Mouse (Mus musculus) embryonic facial prominence, embryonic 13.5 days (tissue): Measurements from ENCODE around the gene Gm9999. TPM values are rescaled to one million over a fixed set of nuclear protein-coding genes. Genes with fewer than 3 reads are reported as not detected.
A peak's percentile ranks its signal among the peaks of the same experiment; 100 is the strongest.

Experiments used
- ATAC-seq: fragments of 200-750 bp; cut with Nextera tagmentation; 2 replicates; pipeline ENCODE4 v1.8.0; 2017; ENCODE audit warnings: low read depth; ENCODE audit not compliant: insufficient number of reproducible peaks, insufficient read depth, low FRiP score, low TSS enrichment
- H3K27ac ChIP-seq: fragments of 300-500 bp; sonication (generic); 2 replicates; pipeline ENCODE4 v1.5.1; 2015; ENCODE audit warnings: moderate library complexity, mild to moderate bottlenecking, inconsistent platforms
- H3K27me3 ChIP-seq: fragments of 300-500 bp; sonication (generic); 2 replicates; pipeline ENCODE4 v1.6.1; 2015; ENCODE audit warnings: mild to moderate bottlenecking, inconsistent platforms
- H3K36me3 ChIP-seq: fragments of 300-500 bp; sonication (generic); 2 replicates; pipeline ENCODE4 v1.6.1; 2015; ENCODE audit warnings: mild to moderate bottlenecking, inconsistent platforms
- H3K4me1 ChIP-seq: fragments of 300-500 bp; sonication (generic); 2 replicates; pipeline ENCODE4 v1.6.1; 2015; ENCODE audit warnings: inconsistent platforms
- H3K4me2 ChIP-seq: fragments of 300-500 bp; sonication (generic); 2 replicates; pipeline ENCODE4 v1.6.1; 2015; ENCODE audit warnings: moderate library complexity, mild to moderate bottlenecking, inconsistent platforms
- H3K4me3 ChIP-seq: fragments of 300-500 bp; sonication (generic); 2 replicates; pipeline ENCODE4 v1.5.1; 2015; ENCODE audit warnings: mild to moderate bottlenecking, inconsistent platforms
- H3K9ac ChIP-seq: fragments of 300-500 bp; sonication (generic); 2 replicates; pipeline ENCODE4 v1.6.1; 2015; ENCODE audit warnings: mild to moderate bottlenecking, inconsistent platforms
- H3K9me3 ChIP-seq: fragments of 300-500 bp; sonication (generic); 2 replicates; pipeline ENCODE4 v1.6.1; 2016; ENCODE audit warnings: inconsistent platforms
- WGBS: fragments of 180-500 bp; shearing (Covaris S2); methylation state at CpG from one replicate; pipeline ENCODE4 v1.1.7; 2015; ENCODE audit warnings: mixed read lengths; 5-methylcytosine and 5-hydroxymethylcytosine counted together
- polyA plus RNA-seq: library from polyadenylated mRNA; unstranded; fragments of >200 nt; fragmentation: Nextera tagmentation; extraction: Ambion mirVana; gene quantifications from 2 replicates; pipeline ENCODE4 v1.2.1, GENCODE M21; 2015

Gene Gm9999
- polyA plus RNA-seq, 1 experiment from 2014 or later, result not detected

DNA sequence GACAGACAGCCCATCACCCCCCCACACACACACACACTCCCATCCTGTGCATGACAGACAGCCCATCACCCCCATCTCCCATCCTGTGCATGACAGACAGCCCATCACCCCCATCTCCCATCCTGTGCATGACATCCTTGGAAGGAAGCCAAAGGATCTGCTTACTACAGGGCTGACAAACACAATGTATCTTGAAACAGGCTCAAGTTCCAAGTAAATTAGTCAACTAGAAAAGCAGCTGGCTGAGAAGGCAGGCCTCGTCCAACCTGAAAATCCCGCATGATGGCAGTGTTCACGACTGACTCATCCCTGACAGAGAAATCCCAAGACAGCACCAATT is 17.2 kb downstream of the Gm9999 start:
- Histone ChIP-seq H3K4me1 (peaks cover 45% of the 10 kb centered on the region), H3K4me3 (no peak overlapping the region), H3K4me2 (no peak overlapping the region), H3K9me3 (no peaks in the 10 kb centered on the region), H3K36me3 (peaks cover 36% of the 10 kb centered on the region), H3K27ac (peak overlapping the region; percentile 62; the same call in 1 of the 2 replicates), H3K9ac (no peak overlapping the region), H3K27me3 (no peaks in the 10 kb centered on the region)
- 30% methylated on average over 3 of the region's 3 CpGs for WGBS
- peak; percentile 90 for ATAC-seq

DNA sequence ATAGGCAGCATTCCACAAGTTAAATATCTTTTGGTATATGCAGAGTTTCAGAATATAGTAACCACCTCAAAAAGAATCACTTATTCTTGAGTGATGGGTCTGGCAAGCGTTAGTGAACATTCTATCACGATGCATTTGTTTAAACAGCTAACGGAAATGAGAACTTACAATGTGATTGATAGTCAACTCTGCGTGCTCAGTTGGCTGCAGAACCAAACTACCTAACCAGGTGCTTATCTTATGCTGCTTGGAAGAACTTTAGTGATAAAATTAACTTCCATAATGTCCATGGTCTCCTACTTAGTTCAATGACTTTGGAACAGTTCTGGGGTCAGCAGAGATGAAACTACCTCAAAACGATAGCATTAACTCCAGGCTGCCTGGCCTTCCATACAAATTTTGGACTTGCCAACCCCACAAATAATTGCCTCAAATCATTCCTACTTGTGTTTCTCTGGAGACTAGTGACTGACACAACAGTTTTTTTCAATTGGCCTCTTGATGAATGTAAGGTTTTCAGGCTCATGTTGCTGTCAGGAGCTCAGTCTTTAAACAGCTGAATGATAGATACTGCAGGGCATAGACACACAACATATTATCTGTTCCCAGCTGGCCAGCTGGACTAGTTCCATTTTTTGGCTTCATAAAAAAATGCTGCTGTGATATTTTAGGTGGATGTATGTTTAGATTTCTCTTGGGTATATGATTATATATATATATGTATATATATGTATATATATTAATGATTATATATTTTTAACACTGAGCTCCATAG is 17.9 kb downstream of the Gm9999 start:
- peaks cover 30% of the 10 kb centered on the region for H3K36me3 ChIP-seq
- peak overlapping the region; percentile 49; the same call in 1 of the 2 replicates for H3K27ac ChIP-seq
- peaks cover 47% of the 10 kb centered on the region for H3K4me1 ChIP-seq
- no peak overlapping the region for H3K4me3 ChIP-seq
- no peak overlapping the region for H3K4me2 ChIP-seq
- no peaks in the 10 kb centered on the region for H3K9me3 ChIP-seq
- no peak overlapping the region for H3K9ac ChIP-seq
- no peaks in the 10 kb centered on the region for H3K27me3 ChIP-seq
- 74% methylated on average over 5 of the region's 5 CpGs for WGBS
- no peak for ATAC-seq

DNA sequence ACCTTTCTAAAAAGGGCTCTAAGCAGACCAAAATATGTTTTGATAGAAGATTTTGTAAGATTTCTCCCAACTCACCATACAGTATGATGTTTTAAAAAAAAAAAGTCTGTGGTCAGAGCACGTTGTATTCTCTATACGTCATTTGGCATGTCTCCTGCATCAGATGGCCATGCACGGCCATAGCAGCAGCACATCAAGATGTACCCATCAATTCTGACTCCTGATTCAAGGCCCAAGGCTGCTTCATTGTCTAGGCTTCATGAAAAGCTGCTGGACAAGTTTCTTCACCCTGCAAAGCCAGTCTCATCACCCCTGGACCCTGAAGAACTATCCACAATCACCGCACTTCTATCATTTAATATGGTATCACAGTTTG is 18.5 kb downstream of the Gm9999 start:
- ATAC-seq, result no peak
- peaks cover 52% of the 10 kb centered on the region for H3K4me1 ChIP-seq
- H3K36me3 ChIP-seq, result peaks cover 25% of the 10 kb centered on the region
- no peaks in the 10 kb centered on the region for H3K9me3 ChIP-seq
- peak overlapping the region; percentile 34 for H3K4me2 ChIP-seq
- no peak overlapping the region for H3K4me3 ChIP-seq
- 36% methylated on average over 4 of the region's 4 CpGs for WGBS
- H3K27ac ChIP-seq, result peak overlapping the region; percentile 83
- no peak overlapping the region for H3K9ac ChIP-seq
- H3K27me3 ChIP-seq, result no peaks in the 10 kb centered on the region

DNA sequence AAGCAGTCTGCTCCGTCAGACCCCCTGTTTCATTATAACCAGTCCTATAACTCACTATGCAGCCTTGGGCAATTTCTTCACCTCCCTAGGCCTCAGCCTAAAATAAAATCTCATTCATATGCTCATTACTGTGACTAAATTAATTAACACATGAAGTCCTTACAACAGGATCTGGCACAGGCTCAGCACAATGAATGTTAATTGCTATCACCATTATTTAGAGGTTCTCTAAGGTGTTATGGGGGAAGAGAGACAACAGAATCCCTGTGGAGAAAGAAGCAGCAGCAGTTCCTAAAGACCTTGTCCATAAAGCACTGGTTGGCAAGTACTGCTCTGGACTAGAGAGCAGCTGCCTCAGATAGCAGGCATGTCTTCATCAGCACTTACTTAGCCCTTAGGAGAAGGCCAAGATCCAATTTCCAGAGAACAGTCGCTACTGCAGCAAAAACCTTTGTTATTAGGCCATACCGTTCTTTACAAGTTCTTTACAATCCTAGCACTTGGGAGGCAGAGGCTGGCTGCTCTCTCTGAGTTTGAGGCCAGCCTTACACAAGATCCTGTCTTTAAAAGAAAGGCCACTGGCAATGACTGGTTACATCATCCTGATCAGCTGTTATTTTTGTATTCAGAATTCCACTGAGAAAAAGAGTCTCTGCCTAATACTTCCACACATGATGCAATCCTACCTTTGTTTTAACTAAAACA is 20.2 kb downstream of the Gm9999 start:
- Histone ChIP-seq H3K4me2 (no peak overlapping the region), H3K27ac (peak overlapping the region; percentile 23; the same call in 1 of the 2 replicates), H3K36me3 (peaks cover 8% of the 10 kb centered on the region), H3K4me3 (no peak overlapping the region), H3K4me1 (peaks cover 56% of the 10 kb centered on the region), H3K27me3 (no peaks in the 10 kb centered on the region), H3K9me3 (no peaks in the 10 kb centered on the region), H3K9ac (peak overlapping the region; percentile 33; the same call in 1 of the 2 replicates)
- no peak for ATAC-seq
- WGBS, result 33% methylated on average over 3 of the region's 3 CpGs

DNA sequence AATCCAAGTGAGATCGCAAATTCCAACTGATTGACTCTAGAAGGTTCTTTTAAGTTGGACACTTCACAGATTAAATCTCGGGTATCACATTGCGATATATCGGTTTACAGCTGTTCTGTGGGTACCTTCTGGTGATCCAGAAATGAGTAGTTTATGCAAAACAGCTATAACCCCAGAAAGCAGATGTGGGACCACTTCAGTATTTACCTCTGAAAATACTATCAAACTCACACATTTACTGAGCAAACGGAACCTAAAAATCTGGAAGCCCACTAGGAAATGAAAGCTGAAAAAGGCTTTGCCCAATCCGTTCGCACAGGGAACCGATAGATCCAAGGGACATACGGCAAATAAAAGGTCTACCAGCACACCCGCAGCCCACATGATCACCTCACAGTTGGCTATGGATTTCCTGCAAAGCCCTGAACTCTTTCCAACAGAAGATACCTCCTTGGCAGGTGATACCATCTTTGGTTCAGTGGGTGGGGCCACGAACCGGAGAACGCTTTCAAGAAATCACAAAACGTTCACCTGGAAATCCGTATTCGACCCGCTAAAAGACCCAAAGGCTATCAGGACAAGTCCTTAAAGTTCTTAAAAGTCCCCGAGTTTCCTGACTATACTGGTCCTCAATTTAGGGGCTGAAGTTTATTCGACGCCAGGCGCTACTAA is 23.9 kb downstream of the Gm9999 start:
- no peaks in the 10 kb centered on the region for H3K9me3 ChIP-seq
- peak overlapping the region; percentile 92 for H3K27ac ChIP-seq
- WGBS, result 16% methylated on average over 21 of the region's 21 CpGs

DNA sequence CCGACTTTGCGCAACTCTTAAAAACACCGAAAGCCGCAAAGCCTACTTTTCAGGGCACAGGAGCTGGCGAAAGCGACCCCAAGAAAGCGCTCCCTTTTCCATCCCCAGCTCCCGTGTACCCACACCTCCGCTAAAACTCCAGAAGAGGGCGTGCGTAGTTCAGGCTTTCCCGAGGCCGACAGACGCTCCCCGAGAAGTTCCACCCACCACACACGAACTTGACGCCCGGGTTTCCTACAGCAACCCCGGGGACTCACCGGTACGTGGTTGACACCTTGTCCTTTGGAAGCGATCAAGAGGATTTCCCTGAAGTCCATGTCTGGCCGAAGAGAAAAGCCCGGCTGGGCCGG is 24.4 kb downstream of the Gm9999 start:
- peak; percentile 65 for ATAC-seq
- H3K9me3 ChIP-seq, result no peaks in the 10 kb centered on the region
- under 1% methylated on average over 25 of the region's 25 CpGs for WGBS
- no peaks in the 10 kb centered on the region for H3K27me3 ChIP-seq
- H3K36me3 ChIP-seq, result no peaks in the 10 kb centered on the region
- H3K27ac ChIP-seq, result peak overlapping the region; percentile 92
- H3K4me3 ChIP-seq, result peak overlapping the region; percentile 74
- peaks cover 41% of the 10 kb centered on the region for H3K4me1 ChIP-seq
- peak overlapping the region; percentile 88 for H3K4me2 ChIP-seq
- peak overlapping the region; percentile 83 for H3K9ac ChIP-seq

More for the DNA sequence above, 23.9 kb downstream of the Gm9999 start:
- Histone ChIP-seq H3K4me3 (peak overlapping the region; percentile 74), H3K36me3 (no peaks in the 10 kb centered on the region), H3K4me2 (peak overlapping the region; percentile 88), H3K4me1 (peaks cover 46% of the 10 kb centered on the region), H3K9ac (peak overlapping the region; percentile 83), H3K27me3 (no peaks in the 10 kb centered on the region)
- ATAC-seq, result no peak

DNA sequence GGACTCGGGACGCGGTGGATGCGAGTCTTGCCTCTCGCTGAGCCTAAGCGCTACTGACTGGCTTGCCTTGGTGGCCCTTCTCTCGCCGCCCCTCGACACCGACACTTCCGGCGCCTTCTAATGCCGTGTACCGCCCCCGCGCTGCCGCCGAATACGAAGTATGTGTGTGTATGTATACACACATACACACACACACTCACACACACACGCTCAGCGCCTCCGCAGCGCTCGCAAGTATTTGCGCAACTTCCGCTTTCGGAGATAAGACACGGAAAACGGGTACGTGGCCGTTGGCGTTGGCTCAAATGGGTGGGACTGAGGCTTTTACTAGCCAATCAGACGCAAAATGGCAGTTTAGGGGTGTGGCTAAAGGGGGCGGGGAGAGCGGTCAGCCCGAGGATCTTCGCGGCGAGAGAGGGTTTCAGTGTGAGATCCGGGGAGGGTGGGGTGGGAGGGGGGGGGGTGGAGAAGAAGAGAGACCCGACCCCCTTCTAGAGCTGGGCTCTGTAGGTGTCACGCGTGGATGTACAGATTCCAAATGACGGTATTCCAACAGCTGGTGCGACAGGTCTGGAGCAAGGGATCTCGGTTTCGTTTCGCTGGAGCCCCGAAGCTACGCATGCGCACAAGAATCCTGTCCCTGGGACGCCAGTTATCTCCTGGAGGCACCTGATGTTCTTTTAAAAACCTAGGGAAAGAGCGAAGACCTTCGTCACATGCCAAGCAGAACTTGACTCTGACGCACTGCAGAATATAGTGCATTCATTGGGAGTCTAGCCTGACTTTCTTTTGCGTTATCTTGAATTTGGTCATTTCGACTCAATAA is 25.0 kb downstream of the Gm9999 start, which contains the start of gene Spty2d1:
Gene Spty2d1 (minus strand): TSS at position 244 of the 826 bp plus-strand sequence.
- H3K4me2 ChIP-seq, result peak within 1 kb of the TSS; percentile 88
- no peaks in the 10 kb centered on the region for H3K27me3 ChIP-seq
- peak within 1 kb of the TSS; percentile 83 for H3K9ac ChIP-seq
- peaks cover 35% of the 10 kb centered on the region for H3K4me1 ChIP-seq
- H3K36me3 ChIP-seq, result no peaks in the 10 kb centered on the region
- H3K27ac ChIP-seq, result peak within 1 kb of the TSS; percentile 92
- H3K9me3 ChIP-seq, result no peaks in the 10 kb centered on the region
- whole genome bisulfite sequencing, result 1% methylated on average over 57 of the region's 57 CpGs
- peak; percentile 94 for ATAC-seq
- peak within 1 kb of the TSS; percentile 74 for H3K4me3 ChIP-seq

DNA sequence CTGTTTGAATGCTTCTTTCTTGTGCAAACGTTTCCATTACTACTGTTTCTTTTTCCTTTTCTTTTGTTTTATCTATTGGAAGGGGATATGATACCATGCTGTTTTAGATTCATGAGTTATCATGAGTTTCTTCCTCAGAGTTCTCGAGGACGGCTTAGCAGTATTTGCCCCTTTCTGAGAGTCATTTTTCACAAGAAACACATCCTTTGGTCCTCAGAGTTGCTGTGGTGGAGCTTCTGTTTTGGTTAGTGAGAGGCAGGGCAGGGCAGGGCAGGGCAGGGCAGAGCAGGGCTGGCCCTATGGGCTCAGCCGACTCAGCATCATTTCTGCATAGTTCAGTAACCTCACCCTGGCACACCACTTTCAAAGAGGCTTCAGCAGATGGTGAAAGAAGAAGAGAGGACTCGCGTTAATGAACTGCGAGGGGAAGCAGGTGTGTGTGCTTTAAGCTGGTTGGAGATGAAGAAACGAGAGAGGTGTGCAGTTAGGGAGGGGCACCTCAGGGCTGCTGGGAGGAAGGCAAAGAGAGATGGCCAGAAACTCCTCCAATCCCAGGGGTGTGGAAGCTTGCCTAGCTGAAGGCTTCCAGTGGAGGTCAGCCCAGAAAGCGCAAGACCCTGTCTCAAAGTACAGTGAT is 29.9 kb downstream of the Gm9999 start:
- Histone ChIP-seq H3K9me3 (no peaks in the 10 kb centered on the region), H3K4me3 (no peak overlapping the region), H3K4me1 (peaks cover 19% of the 10 kb centered on the region), H3K4me2 (no peak overlapping the region), H3K27ac (no peak overlapping the region), H3K36me3 (no peaks in the 10 kb centered on the region), H3K27me3 (no peaks in the 10 kb centered on the region), H3K9ac (no peak overlapping the region)
- ATAC-seq, result no peak
- 53% methylated on average over 9 of the region's 9 CpGs for WGBS

DNA sequence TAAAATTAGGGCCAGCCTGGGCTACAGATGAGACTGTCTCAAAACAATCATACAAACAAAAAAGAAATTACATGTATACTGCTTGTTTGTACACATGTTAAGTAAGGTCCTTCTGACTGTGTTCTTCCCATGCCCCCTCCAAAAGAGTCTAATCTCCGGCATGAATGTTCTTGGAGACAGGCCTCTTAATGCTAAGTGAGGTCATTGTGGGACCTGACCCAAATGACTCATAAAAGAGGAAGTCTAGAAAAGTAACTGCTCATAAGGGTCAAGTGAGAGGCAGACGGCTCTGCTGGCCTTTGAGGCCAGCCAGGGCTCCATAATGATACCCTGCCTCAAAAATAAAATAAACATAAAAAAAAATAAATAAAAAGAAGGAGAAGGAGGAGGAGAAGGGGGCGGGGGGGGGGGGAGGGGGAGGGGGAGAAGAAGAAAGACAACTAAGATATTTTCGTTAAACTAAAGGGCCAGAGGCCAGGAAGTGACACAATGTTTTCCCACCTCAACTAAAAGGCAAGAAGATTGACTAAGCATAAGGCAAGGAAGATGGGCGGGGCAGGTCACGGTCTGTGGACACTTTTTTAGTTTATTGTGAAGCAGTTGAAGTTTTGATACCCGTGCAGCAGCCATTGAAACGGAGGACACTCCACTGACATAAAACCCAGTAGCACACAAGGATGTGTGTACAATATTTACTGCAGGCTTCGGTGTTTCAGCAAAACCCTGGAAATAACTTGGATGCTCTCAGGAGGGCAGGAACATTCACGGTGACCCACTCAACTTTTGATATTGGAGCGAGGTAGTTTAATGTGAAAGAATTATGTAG is 31.4 kb downstream of the Gm9999 start:
- no peaks in the 10 kb centered on the region for H3K36me3 ChIP-seq
- no peak for ATAC-seq
- H3K27me3 ChIP-seq, result no peaks in the 10 kb centered on the region
- no peak overlapping the region for H3K27ac ChIP-seq
- WGBS, result 66% methylated on average over 10 of the region's 11 CpGs
- H3K9me3 ChIP-seq, result no peaks in the 10 kb centered on the region
- H3K4me3 ChIP-seq, result no peak overlapping the region
- peaks cover 9% of the 10 kb centered on the region for H3K4me1 ChIP-seq
- H3K4me2 ChIP-seq, result no peak overlapping the region
- no peak overlapping the region for H3K9ac ChIP-seq

DNA sequence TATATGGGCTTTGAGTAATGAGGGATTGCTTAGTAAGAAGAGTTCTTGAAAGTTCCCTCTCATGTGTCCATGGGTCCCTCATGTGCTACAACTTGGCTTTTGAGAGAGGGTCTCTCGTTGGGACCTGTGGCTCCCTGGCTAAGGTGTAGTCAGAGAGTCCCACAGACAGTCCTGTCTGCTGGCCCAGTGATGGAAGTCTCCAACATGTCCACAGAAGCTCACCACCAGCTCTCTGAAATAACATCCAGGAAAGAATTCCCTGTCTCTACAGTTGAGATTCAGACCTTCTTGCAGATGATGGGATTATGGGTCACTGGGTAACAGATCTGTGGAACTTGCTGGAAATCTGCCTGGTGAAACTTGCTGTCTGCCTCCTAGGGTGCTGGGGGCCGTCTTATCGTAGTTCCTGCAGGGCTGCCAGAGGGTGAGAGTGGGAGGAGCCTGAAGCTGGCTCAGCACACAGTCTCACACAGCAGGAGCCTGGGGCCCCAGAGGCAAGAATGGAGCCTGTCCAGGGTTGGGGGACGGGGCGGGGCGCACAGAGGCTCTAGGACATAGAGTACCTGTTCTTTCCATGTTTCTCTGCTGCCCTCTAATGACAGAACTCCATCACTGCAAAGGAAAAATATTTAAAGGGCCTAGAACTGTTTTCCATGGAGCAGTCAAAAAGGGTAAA is 32.1 kb downstream of the Gm9999 start:
- peak; percentile 95 for ATAC-seq

More for the DNA sequence above, 32.1 kb downstream of the Gm9999 start:
- Histone ChIP-seq H3K27ac (peak overlapping the region; percentile 66; the same call in 1 of the 2 replicates), H3K36me3 (no peaks in the 10 kb centered on the region), H3K9me3 (no peaks in the 10 kb centered on the region), H3K4me1 (peaks cover 6% of the 10 kb centered on the region), H3K4me3 (peak overlapping the region; percentile 22; the same call in 1 of the 2 replicates), H3K9ac (no peak overlapping the region), H3K4me2 (peak overlapping the region; percentile 52), H3K27me3 (no peaks in the 10 kb centered on the region)
- 11% methylated on average over 6 of the region's 6 CpGs for WGBS
